Mouse (Mus musculus) frontal cortex, postnatal 10 days (tissue): ENCODE measurements around the gene Def8.
"Not testable (repeated sequence)": the region's sequence is repeated elsewhere in the genome, so short reads cannot be mapped to it uniquely, and the experiment has no call there.

Experiments
- DNase-seq, 2 experiments: peaks; one replicate each; pipeline ENCODE4 v3.0.0; 2022; ENCODE audit warnings: low spot score in 2 of 2, mixed read lengths in 1 of 2

Def8 gene

DNA sequence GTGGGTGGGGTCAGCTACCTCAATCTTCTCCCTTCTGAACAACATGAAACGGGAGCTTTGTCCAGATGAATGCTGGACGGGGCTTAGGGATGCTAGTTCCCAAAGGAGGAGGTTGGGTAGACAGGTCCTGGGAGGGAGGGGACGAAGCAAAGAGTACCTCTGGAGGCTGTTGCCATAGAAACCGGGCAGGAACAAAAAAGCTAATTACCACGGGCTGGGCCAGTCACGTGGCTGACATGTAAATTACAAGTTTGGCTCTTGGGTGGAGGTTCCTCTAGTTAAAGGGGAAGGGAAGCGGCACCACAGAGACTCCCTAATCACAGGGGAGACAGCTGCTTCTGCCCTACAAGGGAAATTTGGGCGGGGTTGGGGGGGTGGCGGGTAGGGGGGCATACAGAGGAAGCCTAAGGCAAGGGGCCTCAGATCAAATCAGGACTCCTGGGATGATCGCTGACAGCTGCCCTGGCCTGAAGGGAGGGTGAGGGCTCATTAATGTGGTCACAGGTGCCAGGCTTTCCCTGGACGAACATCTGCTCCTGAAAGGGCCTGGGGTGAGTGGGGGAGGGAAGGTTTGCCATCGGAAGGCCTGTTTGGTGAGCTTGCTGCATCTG, 10.7 kb upstream of the Def8 start:
- DNase-seq: peak; percentile 75 to 87

DNA sequence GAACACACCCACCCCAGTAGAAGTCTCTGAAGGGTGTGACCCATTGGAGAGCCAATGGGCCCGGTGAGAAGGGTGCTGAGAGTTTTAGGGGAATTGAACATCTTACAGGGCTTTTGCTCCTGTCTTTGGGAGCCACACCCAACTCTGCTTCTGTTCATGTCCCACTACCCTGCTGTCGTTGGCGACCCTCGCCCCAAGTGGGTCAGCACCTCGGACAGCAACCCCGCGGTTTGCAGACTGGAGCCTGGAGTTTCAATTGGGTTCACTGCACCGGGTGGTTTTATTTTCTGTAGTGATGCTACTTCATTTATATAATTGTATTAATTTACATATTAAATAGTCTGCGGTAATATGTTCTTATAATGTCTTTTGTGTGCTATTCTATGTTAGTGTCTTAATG, 9.1 kb upstream of the Def8 start:
- no peak for DNase-seq

DNA sequence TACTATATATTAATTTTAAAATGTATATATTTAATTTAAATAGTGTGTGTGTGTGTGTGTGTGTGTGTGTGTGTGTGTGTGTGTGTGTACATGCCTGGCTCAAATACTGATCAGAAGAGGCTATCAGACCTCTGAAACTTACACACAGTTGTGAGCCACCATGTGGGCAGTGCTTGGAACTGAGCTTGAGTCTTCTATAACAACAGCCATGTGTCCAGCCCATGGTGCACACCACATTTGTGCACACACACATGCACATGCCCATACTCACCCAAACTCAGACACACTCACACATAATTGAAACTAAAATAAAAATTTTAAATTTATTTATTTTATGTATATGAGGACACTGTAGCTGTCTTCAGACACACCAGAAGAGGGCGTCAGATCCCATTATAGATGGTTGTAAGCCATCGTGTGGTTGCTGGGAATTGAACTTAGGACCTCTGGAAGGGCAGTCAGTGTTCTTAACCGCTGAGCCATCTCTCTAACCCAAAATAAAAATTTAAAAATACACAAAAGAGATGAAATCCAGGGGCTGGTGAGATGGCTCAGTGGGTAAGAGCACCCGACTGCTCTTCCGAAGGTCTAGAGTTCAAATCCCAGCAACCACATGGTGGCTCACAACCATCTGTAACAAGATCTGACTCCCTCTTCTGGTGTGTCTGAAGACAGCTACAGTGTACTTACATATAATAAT, 8.2 kb upstream of the Def8 start:
- DNase-seq: not testable (repeated sequence)

DNA sequence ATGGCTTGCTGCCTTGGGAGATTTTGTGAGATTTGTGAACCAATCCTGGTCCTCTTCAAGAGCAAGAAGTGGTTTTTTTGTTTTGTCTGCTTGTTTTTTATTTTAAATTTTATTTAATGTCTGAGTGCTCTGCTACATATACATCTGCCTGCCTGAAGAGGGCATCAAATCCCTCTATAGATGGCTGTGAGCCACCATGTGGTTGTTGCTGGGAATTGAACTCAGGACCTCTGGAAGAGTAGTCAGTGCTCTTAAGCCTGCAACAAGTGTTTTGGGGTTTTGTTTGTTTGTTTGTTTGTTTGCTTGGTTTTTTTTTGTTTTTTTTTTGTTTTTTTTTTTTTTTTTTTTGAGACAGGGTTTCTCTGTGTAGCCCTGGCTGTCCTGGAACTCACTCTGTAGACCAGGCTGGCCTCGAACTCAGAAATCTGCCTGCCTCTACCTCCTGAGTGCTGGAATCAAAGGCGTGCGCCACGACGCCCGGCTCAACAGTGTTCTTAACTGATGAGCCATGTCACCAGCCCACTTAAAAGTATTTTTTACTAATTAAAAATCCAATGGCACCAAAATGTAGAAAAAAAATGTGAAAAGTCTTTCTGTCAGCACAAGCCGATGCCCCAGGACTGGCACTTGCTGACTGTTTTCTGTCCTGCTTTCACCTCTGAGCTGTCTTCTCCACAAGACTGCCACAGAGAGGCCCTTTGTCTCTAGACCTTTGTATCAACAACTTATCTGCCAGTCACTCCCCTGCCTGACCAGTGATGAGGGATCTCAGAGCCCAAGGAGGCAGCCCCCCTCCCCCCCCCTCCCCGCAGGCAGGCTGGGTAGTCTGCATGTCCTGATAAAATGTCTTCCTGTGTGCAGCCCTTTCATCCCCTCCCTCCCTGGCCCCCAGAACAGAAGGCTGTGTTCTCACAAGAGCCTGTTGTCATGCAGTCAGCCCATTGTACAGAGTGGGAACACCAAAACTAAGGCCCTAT, 7.1 kb upstream of the Def8 start:
- no peak for DNase-seq

DNA sequence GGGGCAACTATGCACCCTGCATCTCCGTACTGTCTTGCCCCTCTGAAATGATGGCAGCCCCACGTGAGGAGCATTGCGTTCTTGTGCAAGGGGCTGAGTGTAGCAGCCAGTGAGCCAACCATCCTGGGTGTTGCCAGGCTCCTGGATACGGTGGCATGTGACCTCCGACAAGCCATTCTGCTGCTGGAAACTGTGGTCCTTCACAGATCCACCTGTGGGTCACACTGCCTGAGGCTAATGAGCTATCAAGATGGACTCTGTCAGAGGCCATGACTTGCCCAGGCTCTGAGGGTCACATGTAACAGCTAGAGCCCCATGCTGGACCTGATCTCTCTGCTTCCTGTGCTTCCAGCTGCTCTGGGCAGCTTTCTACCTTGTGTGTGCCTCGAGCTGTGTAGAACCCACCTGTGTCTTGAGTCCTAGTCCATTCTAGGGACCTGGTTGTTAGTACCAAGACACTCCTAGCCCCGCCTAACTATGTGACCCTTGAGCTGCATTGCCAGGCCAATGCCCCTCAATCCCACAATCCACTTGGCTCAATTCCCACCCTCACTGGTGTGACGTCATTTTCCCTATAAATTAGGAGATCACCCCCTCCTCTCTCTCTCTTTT, 6.3 kb upstream of the Def8 start:
- no peak for DNase-seq

DNA sequence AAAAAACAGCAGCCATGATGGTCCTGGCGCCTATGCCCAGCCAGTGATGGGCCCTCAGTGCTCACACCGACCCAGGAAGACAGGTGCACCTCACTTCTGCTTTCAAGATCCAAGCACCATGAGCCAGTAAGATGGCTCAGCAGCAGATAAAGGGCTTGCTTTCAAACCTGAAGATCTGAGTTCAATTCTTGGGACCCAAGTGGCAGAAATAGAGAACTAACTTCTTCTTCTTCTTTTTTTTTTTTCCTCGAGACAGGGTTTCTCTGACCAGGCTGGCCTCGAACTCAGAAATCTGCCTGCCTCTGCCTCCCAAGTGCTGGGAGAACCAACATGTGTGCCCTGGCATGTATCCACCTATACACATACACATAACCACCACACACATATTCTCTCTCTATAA, 3.6 kb upstream of the Def8 start:
- no peak for DNase-seq

GRCm38 (mm10) chr8:123420525-123421281, 2.6 kb upstream of the Def8 start:
- no peak for DNase-seq

DNA sequence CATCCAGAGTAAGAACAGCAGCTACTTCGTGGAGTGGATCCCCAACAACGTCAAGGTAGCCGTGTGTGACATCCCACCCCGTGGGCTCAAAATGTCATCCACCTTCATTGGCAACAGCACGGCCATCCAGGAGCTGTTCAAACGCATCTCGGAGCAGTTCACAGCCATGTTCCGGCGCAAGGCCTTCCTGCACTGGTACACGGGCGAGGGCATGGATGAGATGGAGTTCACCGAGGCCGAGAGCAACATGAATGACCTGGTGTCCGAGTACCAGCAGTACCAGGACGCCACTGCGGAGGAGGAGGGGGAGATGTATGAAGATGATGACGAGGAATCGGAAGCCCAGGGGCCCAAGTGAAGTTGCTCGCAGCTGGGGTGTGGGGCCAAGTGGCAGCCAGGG, 2.0 kb upstream of the Def8 start:
- no peak for DNase-seq

GRCm38 (mm10) chr8:123422056-123422780, 1.1 kb upstream of the Def8 start:
- DNase-seq: peak in 1 of 2 experiments; percentile 65

DNA sequence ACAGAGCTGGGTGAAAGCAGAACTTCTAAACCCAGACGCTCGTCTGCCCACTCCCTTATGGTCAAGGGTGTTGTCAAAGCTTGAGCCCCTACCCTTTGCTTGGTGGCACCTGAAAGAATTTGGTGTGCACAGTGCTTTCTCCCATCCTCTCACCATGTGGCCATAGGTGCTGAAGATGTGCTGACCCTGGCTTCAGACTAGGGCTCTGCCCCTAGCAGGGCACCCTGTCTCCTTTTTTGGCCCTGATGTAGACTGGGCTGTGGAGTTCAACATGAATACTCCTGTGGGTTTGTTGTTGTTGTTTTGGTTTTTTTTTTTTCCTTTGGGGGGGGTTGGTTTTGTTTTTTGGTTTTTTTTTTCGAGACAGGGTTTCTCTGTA, 557 bp upstream of the Def8 start:
- DNase-seq: no peak

- DNase-seq: no peak
Measured at GRCm38 (mm10) chr8:123426511-123427509, 3.5 kb downstream of the Def8 start.

DNA sequence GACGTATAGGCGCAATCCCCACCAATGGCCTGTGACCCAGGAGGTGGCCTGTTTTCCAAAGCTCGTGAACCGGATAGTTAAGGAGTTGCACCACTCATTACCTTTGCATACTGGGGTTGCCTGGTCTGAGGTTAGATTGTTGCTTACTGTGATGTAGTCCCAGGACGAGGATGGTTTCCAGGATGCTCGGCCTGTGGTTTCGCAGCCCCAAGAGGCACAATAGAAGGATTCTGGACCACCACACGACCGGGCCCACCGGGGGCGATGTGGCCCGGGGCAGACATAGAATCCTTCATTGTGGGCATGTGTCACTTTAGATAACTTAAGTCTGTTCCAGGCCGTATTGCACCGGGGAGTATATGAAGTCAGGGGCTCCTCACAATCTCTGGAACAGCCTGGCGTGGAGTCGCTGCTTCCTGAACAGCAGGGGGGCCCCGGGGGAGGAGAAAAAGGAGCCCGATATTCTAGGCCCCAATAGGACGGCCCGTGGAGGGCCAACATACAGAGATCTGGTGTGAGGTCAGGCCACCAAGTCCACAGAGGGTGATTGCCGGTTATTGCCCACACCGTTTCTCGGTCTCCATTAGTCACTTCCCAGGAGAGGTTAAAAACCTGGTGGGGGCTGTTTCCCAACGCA, 4.4 kb downstream of the Def8 start:
- DNase-seq: no peak

DNA sequence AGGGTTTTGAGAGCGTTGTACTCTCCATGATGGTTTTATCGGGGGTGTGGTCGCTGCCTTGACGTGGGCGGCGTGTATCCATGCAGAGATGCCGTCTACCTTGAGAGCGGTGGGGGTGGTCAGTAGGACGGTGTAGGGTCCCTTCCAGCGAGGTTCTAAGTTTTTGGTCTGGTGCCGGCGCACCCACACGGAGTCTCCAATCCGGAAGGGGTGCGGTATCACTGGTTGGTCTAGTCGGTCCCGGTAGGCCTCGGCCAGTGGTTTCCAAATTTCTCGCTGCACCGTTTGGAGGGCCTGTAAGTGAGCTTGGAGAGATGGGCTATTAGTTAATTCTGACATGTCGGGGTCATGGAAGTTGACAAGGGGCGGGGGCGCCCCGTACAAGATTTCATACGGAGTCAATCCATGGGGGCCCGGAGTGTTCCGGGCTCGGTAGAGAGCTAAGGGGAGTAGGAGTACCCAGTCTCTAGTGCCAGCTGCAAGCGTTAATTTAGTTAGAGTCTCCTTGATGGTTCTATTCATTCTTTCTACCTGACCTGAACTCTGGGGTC, 5.1 kb downstream of the Def8 start:
- DNase-seq: no peak

DNA sequence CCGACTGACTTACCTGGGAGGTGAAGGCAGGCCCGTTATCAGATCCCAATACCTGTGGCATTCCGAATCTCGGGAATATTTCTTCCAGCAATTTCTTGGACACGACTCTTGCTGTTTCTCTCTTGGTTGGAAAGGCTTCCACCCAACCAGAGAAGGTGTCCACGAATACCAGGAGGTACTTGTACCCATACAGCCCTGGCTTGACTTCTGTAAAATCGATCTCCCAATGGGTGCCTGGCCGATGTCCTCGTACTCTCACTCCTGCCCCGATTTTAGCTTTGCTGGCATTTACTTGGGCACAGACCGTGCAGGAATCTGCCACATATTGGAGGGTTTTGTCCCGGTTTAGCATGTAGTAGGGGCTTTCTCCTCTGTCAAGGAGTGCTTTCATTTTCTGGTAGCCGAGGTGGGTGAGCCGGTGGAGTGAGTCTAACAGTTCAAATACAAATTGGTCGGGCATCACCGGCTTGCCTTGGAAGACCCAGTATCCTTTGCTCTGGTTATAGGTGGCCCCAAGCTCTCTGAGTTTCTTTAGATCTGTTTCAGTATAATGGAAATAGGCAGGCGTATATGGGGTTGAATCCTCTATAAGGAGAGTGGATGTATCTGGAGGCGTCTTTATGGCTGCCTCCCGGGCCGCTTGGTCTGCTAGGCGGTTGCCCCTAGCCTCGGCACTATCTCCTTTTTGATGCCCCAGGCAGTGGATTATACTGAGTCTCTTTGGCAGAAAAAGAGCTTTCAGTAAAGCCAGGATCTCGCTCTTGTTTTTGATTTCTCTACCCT, 5.8 kb downstream of the Def8 start:
- no peak for DNase-seq

DNA sequence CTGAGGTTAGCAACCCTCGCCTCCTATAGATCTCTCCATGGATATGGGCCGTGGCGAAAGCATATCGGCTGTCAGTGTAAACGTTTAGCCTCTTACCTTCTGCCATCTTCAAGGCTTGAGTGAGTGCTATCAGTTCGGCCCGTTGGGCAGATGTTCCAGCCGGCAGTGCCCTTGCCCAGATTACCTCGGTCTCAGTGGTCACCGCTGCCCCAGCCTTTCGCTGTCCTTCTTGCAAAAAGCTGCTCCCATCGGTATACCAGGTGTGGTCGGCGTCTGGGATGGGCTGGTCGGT, 6.3 kb downstream of the Def8 start:
- not testable (repeated sequence) for DNase-seq

- DNase-seq: not testable (repeated sequence)
Measured at GRCm38 (mm10) chr8:123430936-123431335, 7.6 kb downstream of the Def8 start.

DNA sequence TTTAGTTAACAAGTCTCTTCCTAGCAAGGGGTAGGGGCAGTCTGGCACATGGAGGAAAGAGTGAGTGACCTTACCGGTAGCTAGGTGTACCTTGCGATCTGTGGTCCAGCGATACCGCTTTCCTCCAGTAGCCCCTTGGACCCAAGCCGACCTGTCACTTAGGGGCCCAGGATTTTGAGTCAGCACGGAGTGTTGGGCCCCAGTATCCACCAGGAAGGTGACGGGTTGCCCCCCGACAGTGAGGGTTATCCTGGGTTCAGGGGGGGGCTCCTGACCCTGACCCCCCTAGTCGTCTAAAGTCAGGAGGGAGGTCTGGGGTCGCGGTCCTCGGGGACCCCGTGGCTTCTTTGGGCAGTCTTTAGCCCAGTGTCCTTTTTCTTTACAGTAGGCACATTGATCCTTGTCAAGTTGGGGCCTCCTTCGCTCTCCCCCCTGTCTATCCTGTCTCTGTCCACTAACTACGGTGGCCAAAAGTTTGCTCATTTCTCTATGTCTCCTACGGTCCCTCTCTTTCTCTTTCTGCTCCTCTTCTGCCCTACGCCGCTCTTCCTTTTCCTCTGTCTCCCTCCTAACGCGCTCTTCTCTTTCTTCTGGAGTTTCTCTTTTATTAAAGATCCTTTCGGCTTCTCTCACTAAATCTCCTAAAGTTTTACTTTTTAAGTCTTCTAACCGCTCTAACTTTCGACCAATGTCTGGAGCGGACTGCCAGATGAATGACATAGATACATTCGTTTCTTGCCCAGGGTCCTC, 8.5 kb downstream of the Def8 start:
- DNase-seq: no peak
